Mouse (Mus musculus): ENCODE measurements around the gene Cluap1. TPM values are rescaled to one million over a fixed set of nuclear protein-coding genes. Genes with fewer than 3 reads are reported as not detected.
A peak's percentile ranks its signal among the peaks of the same experiment; 100 is the strongest.

The Cluap1 gene
- 32.6 and 33.1 TPM in 2 replicates for polyA plus RNA-seq (2016; fragmentation: Nextera tagmentation; extraction: Ambion mirVana)

GRCm38 (mm10) chr16:3908537-3909111 lies at the start of gene Cluap1, which contains the start of gene 1700037C18Rik:
Gene Cluap1, plus strand, starts transcription at chr16:3908801.
Gene 1700037C18Rik, minus strand, starts transcription at chr16:3908689.
- ATAC-seq (ENCODE audit: insufficient number of reproducible peaks, insufficient read depth, low FRiP score, low TSS enrichment): peak; percentile 96
- H3K9me3 ChIP-seq: no peaks in the 10 kb centered on the region
- H3K4me1 ChIP-seq: peaks cover 4% of the 10 kb centered on the region; the same call in 1 of the 2 replicates
- WGBS: under 1% methylated on average over 33 of the region's 33 CpGs
- peak within 1 kb of the TSS; percentile 68 for H3K4me3 ChIP-seq
- H3K4me2 ChIP-seq (replicated peaks): peak within 1 kb of the TSS; percentile 71
- no peaks in the 10 kb centered on the region for H3K27me3 ChIP-seq
- peaks cover 42% of the 10 kb centered on the region for H3K36me3 ChIP-seq
- peak within 1 kb of the TSS; percentile 32; the same call in 1 of the 2 replicates for H3K27ac ChIP-seq
- peak within 1 kb of the TSS; percentile 74 for H3K9ac ChIP-seq

- Histone ChIP-seq H3K36me3 (peaks cover 16% of the 10 kb centered on the region), H3K27me3 (no peaks in the 10 kb centered on the region), H3K4me1 (no peaks in the 10 kb centered on the region), H3K4me2 (replicated peaks) (no peak overlapping the region), H3K27ac (no peak overlapping the region), H3K9ac (no peak overlapping the region), H3K9me3 (no peaks in the 10 kb centered on the region), H3K4me3 (no peak overlapping the region)
- WGBS: 90% methylated on average over 4 of the region's 4 CpGs
- no peak for ATAC-seq (ENCODE audit: insufficient number of reproducible peaks, insufficient read depth, low FRiP score, low TSS enrichment)
Observed at GRCm38 (mm10) chr16:3859254-3859653, 49.3 kb upstream of the Cluap1 start.

GRCm38 (mm10) chr16:3871815-3872214 lies 36.8 kb upstream of the Cluap1 start:
- no peaks in the 10 kb centered on the region for H3K27me3 ChIP-seq
- H3K9me3 ChIP-seq: no peaks in the 10 kb centered on the region
- peak; percentile 8; the same call in 1 of the 2 replicates for ATAC-seq (ENCODE audit: insufficient number of reproducible peaks, insufficient read depth, low FRiP score, low TSS enrichment)
- H3K27ac ChIP-seq: no peak overlapping the region
- H3K4me1 ChIP-seq: 0 out of 2 replicates have a peak, but pooled peaks cover 6% of the 10 kb centered on the region
- H3K4me2 ChIP-seq (replicated peaks): peak overlapping the region; percentile 78
- peaks cover 13% of the 10 kb centered on the region; the same call in 1 of the 2 replicates for H3K36me3 ChIP-seq
- WGBS: 2% methylated on average over 16 of the region's 16 CpGs
- peak overlapping the region; percentile 53 for H3K9ac ChIP-seq
- peak overlapping the region; percentile 53 for H3K4me3 ChIP-seq

- WGBS: 7% methylated on average over 47 of the region's 47 CpGs
- peak; percentile 97 for ATAC-seq (ENCODE audit: insufficient number of reproducible peaks, insufficient read depth, low FRiP score, low TSS enrichment)
Observed at GRCm38 (mm10) chr16:3872216-3873047, 36.2 kb upstream of the Cluap1 start, which contains the start of gene Naa60. Gene Naa60, plus strand, starts transcription at chr16:3872375.

GRCm38 (mm10) chr16:3876346-3876745 lies 32.3 kb upstream of the Cluap1 start:
- WGBS: 94% methylated on average over 4 of the region's 4 CpGs

More at GRCm38 (mm10) chr16:3872216-3873047, 36.2 kb upstream of the Cluap1 start, which contains the start of gene Naa60:
- Histone ChIP-seq H3K4me1 (0 out of 2 replicates have a peak, but pooled peaks cover 6% of the 10 kb centered on the region), H3K9ac (peak within 1 kb of the TSS; percentile 53), H3K27ac (no peak within 1 kb of the TSS), H3K4me2 (replicated peaks) (peak within 1 kb of the TSS; percentile 78), H3K9me3 (no peaks in the 10 kb centered on the region), H3K27me3 (no peaks in the 10 kb centered on the region), H3K4me3 (peak within 1 kb of the TSS; percentile 53), H3K36me3 (0 out of 2 replicates have a peak, but pooled peaks cover 10% of the 10 kb centered on the region)

DNA sequence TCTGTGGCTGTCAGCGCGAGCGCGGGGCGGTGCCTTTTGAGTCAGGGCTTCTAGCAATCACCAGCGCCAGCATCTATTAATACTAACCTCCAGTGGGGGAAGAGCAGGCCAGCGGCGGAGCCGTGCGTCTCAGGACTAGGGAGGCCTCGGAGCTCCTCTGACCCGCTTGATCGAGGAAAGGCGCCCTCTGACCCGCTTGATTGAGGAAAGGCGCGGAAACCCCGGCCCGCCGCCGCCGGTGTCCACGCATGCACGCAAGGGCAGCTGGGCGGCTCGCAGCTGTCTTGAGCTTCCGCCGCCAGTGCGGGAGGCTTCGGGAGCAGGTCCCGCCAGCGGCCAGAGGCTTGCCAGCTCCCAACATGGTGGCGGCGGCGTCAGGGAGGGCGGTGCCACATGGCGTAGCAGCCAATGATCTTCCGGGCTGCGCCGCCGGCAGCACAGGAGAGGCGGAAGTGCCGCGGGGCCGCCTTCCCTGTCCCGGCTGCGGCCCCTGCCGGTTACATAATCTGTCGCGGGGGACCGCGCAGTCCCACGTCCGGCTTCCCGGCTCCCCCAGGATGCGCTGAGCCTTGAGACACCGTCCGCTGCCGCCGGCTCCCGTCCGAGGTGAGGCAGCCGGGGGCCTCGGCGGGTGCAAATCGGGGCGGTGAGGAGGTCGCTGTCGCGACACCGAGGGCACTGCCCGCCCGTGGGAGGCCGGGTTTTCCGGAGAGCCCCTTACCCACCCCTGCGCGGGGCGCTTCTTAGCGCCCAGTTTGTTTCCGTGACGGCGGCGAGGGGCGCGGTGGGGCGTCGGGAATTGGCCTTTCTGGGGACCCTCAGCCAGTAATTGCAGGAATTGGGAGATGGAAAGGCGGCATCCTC lies 24.2 kb upstream of the Cluap1 start, which contains the start of the genes Zfp597 and Gm20695:
Zfp597 (minus strand) TSS at position 361 of the 864 bp plus-strand sequence.
Gm20695 (plus strand) TSS at position 448 of the 864 bp plus-strand sequence.
- Histone ChIP-seq H3K4me3 (peak within 1 kb of the TSS; percentile 87), H3K9ac (peak within 1 kb of the TSS; percentile 82), H3K27me3 (no peaks in the 10 kb centered on the region), H3K36me3 (peaks cover 4% of the 10 kb centered on the region; the same call in 1 of the 2 replicates), H3K4me1 (peaks cover 12% of the 10 kb centered on the region), H3K27ac (peak within 1 kb of the TSS; percentile 90), H3K4me2 (replicated peaks) (peak within 1 kb of the TSS; percentile 62), H3K9me3 (no peaks in the 10 kb centered on the region)
- peak; percentile 97 for ATAC-seq (ENCODE audit: insufficient number of reproducible peaks, insufficient read depth, low FRiP score, low TSS enrichment)
- WGBS: 1% methylated on average over 87 of the region's 88 CpGs

More at GRCm38 (mm10) chr16:3876346-3876745, 32.3 kb upstream of the Cluap1 start:
- Histone ChIP-seq H3K9me3 (no peaks in the 10 kb centered on the region), H3K36me3 (peaks cover 6% of the 10 kb centered on the region; the same call in 1 of the 2 replicates), H3K4me3 (no peak overlapping the region), H3K27ac (no peak overlapping the region), H3K4me2 (replicated peaks) (no peak overlapping the region), H3K4me1 (0 out of 2 replicates have a peak, but pooled peaks cover 6% of the 10 kb centered on the region), H3K27me3 (no peaks in the 10 kb centered on the region), H3K9ac (no peak overlapping the region)
- no peak for ATAC-seq (ENCODE audit: insufficient number of reproducible peaks, insufficient read depth, low FRiP score, low TSS enrichment)

DNA sequence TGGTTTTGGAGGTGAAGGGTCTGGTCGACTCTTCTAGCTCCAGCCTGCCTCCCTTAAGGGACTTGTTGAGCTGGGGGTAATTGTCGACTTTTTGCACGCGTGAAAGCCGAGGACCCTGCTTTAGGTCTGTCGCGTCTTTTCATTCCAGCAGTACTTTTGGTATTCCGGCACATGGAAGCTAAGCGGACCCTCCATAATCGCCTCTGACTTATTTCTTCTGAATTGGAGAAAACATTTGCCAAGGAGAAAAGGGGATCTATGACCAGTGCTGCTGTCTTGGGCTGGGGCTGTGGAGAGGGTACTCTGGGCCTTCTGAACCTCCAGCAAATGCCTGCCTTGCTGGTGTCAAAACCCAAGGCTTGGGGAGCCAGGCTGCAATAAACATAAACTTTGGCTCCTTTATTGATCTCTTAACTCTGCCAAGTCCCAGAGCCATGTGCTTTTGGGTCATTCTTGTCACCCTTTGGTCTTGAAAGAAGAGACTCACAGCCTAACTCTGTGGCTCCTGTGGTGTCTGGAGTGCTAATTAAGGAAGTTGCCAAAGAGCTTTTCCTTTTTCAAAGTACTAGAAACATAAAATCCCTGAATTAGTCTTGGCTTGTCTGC lies 23.4 kb upstream of the Cluap1 start:
- Histone ChIP-seq H3K27ac (peak overlapping the region; percentile 90; the same call in 1 of the 2 replicates), H3K9ac (peak overlapping the region; percentile 82), H3K4me3 (peak overlapping the region; percentile 87), H3K4me1 (peaks cover 12% of the 10 kb centered on the region), H3K36me3 (peaks cover 2% of the 10 kb centered on the region; the same call in 1 of the 2 replicates), H3K9me3 (no peaks in the 10 kb centered on the region), H3K27me3 (no peaks in the 10 kb centered on the region), H3K4me2 (replicated peaks) (peak overlapping the region; percentile 62)
- WGBS: 7% methylated on average over 10 of the region's 10 CpGs
- 0 out of 2 replicates have a peak, but pooled peaks have one; percentile 12 for ATAC-seq (ENCODE audit: insufficient number of reproducible peaks, insufficient read depth, low FRiP score, low TSS enrichment)

GRCm38 (mm10) chr16:3891621-3892295 lies 16.8 kb upstream of the Cluap1 start:
- H3K27me3 ChIP-seq: no peaks in the 10 kb centered on the region
- no peaks in the 10 kb centered on the region for H3K9me3 ChIP-seq
- 92% methylated on average over 14 of the region's 14 CpGs for WGBS
- H3K36me3 ChIP-seq: peaks cover 8% of the 10 kb centered on the region
- no peak overlapping the region for H3K27ac ChIP-seq
- H3K4me3 ChIP-seq: no peak overlapping the region
- no peak overlapping the region for H3K4me2 ChIP-seq (replicated peaks)
- ATAC-seq (ENCODE audit: insufficient number of reproducible peaks, insufficient read depth, low FRiP score, low TSS enrichment): no peak
- no peak overlapping the region for H3K9ac ChIP-seq
- no peaks in the 10 kb centered on the region for H3K4me1 ChIP-seq

DNA sequence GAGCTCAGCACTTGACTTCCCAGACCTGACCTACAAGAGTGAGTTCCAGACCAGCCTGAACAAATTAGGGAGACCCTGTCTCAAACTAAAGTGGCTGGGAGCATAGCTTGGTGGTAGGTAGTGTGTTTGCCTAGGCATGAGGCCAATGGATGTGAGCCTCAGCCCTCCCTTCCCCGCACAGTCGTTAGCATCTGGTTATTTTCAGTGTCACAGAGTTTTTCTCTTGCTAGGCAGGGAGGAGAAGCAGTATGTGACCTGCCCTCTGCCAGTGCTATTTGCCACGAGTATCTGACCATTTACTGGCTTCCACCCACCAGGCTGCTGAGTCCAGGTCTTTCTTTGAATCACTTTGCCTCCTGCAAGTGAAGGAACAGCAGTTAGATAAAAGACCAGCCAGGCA lies 14.9 kb upstream of the Cluap1 start:
- H3K4me1 ChIP-seq: no peaks in the 10 kb centered on the region
- no peaks in the 10 kb centered on the region for H3K27me3 ChIP-seq
- H3K4me2 ChIP-seq (replicated peaks): no peak overlapping the region
- no peak overlapping the region for H3K4me3 ChIP-seq
- peaks cover 25% of the 10 kb centered on the region for H3K36me3 ChIP-seq
- no peak for ATAC-seq (ENCODE audit: insufficient number of reproducible peaks, insufficient read depth, low FRiP score, low TSS enrichment)
- no peak overlapping the region for H3K27ac ChIP-seq
- H3K9me3 ChIP-seq: no peaks in the 10 kb centered on the region
- 67% methylated on average over 3 of the region's 3 CpGs for WGBS
- no peak overlapping the region for H3K9ac ChIP-seq

DNA sequence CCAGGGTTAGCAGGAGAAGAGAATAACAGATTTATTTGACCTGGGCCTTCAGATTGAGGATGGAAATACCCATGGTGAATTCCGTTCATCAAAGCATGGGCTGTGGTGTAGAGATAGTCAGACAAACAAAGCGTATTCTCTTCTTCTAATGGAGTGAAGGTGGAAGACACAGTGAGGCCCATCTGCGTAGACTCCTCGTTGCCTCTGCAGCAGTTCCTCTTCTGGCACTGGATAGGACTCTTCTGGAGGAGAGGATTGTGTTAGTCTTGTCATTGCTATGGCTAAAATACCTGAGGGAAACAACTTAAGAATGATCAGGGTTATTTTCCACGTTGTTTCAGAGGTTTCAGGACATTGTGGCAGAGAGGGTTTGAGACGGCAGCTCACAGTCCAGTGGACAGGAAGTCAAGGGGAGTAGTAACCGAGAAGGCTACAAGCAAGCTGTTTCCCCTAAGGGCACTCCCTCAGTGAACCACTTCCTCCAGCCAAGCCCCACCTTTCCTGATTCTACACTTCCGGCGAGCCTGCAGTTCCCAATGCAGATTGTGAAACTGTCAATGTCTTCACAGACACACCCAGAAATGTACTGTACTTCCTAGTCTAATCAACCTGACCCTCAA lies 13.3 kb upstream of the Cluap1 start:
- no peak overlapping the region for H3K27ac ChIP-seq
- no peaks in the 10 kb centered on the region for H3K4me1 ChIP-seq
- H3K4me3 ChIP-seq: no peak overlapping the region
- 63% methylated on average over 9 of the region's 9 CpGs for WGBS
- peaks cover 40% of the 10 kb centered on the region for H3K36me3 ChIP-seq
- H3K9me3 ChIP-seq: no peaks in the 10 kb centered on the region
- H3K27me3 ChIP-seq: no peaks in the 10 kb centered on the region
- no peak for ATAC-seq (ENCODE audit: insufficient number of reproducible peaks, insufficient read depth, low FRiP score, low TSS enrichment)
- no peak overlapping the region for H3K4me2 ChIP-seq (replicated peaks)
- no peak overlapping the region for H3K9ac ChIP-seq

All from embryonic facial prominence, embryonic 12.5 days (tissue).